Mouse (Mus musculus) frontal cortex, adult 2 months (tissue): ENCODE data around the gene Tldc2. TPM values are rescaled to one million over a fixed set of nuclear protein-coding genes. Genes with fewer than 3 reads are reported as not detected.
A peak's percentile ranks its signal among the peaks of the same experiment; 100 is the strongest.

Source experiments
- DNase-seq, 2 experiments: peaks; one replicate each; pipeline ENCODE4 v3.0.0; 2022; ENCODE audit warnings: low spot score in 1 of 2; ENCODE audit errors: extremely low spot score in 1 of 2
- polyA plus RNA-seq: library from polyadenylated mRNA; depleted of rRNA; stranded (reverse); fragments of >200 nt; gene quantifications from 2 replicates; pipeline ENCODE4 v1.2.3, GENCODE M21; 2012

Gene Tldc2
- polyA plus RNA-seq, 1 experiment = 0.30 TPM

DNA sequence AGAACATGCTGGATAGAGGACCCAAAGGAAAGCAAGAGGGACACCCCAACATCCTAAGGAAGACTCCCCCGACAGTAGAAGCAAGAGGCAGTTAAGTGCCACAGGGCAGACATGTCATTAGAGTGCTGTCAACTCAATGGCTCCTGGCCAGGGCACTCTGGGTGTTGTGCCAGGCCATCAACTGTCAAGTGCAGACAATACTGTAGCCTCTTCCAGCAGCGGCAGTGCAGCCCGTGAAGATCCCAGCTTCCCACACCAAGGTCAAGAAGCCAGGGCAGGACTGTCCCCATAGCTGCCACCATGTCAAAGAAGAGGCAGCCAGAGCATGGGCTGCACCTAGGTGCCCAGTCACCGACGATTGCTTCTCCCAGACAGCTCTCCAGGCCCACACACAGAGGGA lies 9.7 kb upstream of the Tldc2 start:
- DNase-seq = no peak

DNA sequence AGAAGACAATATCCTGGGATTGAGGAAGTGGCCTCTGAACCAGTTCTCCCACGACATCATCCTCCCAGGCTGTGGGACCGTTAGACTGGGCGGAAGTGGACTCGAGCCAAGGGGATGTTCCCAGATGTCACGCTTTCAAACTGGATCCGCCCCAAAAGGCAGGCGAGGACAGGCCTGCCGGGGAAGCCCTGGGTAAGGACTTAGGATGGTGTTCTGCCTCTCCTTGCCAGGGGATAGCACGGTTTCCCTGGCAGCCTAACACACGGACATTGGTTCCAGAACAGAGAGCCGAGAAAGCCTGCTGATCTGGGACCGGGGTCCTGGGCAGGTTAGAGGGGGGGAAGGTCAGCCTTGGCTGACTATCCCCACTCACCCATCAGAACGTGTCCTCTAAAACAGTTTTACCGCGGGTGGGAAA lies 9.2 kb upstream of the Tldc2 start:
- peak in 1 of 2 experiments; percentile 69 for DNase-seq

GRCm38 (mm10) chr2:157078059-157078792 lies 8.6 kb upstream of the Tldc2 start:
- DNase-seq = no peak

DNA sequence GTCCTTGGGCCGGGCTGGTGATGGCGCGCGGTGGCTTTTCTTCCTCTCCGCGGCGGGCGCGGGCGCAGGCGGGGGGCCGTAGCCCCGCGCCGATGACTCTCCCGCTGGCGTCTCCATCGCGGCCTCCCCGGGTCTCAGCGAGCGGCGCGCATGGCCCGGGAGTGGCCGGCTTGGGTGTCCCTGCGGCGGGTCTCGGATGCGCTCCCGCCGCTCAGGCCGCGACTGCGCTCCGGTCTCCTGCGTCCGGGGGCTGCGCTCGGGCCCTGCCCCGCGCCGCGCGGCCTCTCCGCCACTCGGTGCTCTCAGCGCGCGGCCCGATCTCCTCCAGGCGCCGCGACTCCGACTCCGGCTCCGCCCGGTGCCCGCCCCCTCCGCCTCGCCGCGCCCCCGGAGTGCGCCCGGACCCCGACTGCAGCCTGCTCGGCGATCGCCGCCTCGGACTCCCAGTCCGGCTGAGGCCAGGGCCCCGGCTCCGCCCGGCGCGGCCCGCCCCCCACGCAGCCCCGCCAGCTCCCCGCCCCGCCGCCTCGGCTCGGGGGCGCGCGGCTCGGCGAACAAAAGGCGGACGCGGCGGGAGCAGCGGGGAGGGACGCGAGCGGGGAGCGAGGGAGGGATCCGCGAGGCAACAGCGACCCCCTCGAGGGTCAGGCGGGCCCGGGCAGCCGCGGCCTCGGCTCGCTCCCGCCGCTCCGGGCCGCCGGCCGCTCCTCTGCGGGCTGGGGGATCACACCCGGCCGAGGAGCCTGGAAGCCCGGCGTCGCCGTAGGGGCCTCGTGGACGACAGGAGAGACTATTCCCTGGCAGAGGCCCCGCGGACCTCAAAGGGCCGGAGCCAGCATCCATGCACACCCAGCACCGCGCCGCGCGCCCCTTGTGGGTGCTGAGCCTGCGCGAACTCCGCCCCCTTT lies 7.8 kb upstream of the Tldc2 start, which contains the start of gene Soga1:
TSS of gene Soga1 (minus strand) at position 462 of the 908 bp plus-strand sequence.
- DNase-seq = peak in 1 of 2 experiments; percentile 75

DNA sequence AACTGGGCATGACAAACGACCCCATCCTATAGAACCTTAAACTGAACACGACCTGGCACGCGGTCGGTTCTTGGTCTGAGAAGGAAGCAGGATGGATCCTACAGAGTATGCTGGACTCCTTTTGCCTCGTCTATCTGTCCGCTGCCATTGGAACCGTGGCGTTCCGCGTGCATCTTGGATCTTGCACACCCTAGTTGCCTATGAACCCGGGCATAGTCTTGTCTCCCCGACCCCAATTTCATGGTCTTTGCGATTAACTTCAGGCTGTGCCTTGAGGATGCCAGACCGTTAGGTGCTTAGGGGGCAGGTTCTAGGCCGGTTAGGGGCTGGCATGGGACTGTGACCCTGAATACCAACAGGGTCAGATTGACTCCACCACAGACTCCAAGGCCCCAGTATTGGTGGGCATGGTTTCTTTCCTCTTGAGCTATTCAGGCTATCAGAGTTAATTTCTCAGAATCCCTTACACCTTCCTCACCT lies 7.1 kb upstream of the Tldc2 start:
- no peak for DNase-seq

- no peak for DNase-seq
These were observed 5.5 kb upstream of the Tldc2 start for GRCm38 (mm10) chr2:157081331-157081730.

DNA sequence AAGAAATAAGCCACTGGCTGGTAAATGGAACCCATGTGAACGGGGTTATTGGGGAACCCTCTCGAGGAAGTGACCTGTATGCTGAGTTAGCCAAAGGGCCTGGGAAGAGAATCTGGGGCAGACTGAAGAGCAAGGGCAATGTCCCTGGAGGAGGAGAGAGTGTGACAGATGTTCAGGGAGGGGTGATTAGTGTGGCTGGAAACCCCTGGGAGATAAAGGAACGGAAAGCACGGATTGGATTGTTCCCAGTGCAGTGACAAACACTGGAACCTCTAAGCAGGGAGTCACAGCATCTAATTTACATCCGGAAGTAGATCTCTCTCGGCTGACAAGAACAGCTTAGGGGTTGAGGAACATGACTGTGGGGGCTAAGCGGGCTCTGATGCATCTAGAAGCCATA lies 4.9 kb upstream of the Tldc2 start:
- DNase-seq = no peak

- no peak for DNase-seq
These were observed 1.8 kb upstream of the Tldc2 start for GRCm38 (mm10) chr2:157084831-157085585.

DNA sequence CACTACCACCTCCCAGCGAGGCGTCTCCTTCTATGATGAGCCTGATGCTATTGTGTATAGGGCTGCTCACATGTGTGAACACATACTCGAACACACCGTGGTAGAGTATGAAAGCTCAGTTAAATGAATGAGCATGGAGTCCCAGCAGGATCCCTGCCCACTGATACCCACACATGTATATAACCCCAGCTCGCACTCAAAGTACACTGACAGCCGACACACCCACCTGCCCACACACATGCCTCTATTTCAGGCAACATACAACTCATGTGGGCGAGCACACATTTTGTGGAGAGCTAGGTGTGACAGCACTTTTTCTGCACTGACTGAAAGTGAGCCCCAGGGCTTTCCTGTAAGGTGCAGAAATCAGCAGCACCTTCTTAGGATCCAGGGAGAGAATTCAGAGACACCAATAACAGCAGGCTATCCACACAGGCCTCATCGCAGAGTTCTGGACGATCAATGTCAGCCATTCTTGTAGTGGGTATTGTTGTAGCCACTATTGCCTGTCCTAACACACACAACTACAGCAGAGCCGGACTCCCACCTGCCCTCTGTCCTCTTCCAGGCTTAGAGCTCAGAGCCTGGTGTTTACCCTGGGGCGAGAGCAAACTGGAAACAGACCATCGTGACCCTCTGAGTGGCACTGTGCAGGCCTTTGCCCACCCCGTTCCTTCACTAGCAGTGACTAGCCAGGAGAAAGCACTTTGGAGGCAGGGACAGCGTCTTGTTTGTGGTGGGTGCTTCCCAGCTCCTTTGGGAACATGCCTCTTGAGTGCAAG lies 872 bp downstream of the Tldc2 start:
- DNase-seq = peak; percentile 80 to 81

GRCm38 (mm10) chr2:157092024-157092423 lies 5.2 kb downstream of the Tldc2 start:
- DNase-seq = no peak

- DNase-seq = peak in 1 of 2 experiments; percentile 81
These were observed 8.3 kb downstream of the Tldc2 start for GRCm38 (mm10) chr2:157095005-157095755.

- DNase-seq = no peak
These were observed 12.9 kb downstream of the Tldc2 start for GRCm38 (mm10) chr2:157099532-157100318.

DNA sequence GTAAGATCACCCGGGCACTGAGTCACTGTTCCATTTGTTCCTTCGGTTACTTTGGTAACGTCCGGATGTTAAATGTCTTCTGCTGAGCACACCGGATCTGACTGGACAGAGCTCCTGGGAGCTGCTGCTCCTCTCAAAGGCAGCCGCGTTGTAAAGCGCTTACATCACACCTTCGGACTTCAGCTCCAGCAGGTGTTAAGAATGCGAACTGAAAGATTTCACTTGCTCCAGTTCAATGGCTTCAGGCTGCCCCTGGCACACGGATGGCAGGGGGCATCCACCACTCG lies 13.4 kb downstream of the Tldc2 start:
- DNase-seq = no peak

GRCm38 (mm10) chr2:157101650-157102049 lies 14.8 kb downstream of the Tldc2 start:
- DNase-seq = no peak

- no peak for DNase-seq
These were observed 15.4 kb downstream of the Tldc2 start for GRCm38 (mm10) chr2:157102256-157102655.

- DNase-seq = no peak
These were observed 17.6 kb downstream of the Tldc2 start for GRCm38 (mm10) chr2:157104454-157104853.

GRCm38 (mm10) chr2:157108236-157108635 lies 21.4 kb downstream of the Tldc2 start:
- DNase-seq = no peak

DNA sequence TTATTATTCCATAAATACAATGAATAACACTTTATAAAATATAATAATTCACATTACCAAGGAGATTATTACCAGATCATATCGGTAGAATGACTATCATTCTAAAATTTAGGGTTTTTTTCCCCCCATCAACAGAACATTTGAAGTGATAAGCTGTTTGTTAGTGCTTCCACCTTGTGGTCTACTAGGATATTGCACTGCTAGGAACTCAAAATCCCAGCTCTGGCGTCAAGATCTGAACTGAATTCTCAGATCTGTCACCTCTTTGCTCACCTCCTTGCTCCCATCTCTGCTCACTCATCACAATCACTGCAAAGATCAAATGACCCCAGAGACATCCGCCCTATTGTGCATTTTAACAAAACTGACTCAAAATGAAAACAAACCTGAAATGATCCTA lies 30.1 kb downstream of the Tldc2 start:
- DNase-seq = peak in 1 of 2 experiments; percentile 49

DNA sequence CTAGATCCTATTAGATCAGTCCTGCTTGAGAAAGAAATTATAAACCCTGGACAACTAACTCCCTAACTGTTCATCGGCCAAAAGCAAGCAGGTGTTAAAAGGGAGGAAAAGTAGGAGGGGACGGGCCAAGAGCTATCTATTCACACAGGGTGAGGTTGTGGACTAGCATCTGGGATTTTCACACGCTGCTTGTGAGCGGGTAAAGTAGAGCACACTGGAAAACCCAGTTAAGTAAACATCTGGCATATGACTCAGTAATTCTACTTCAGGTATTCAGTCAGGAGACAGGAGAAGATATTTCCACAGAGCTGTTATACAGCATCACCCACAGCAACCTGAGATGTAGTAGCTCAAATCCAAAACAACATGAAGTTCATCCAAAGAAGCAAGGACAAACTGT lies 31.7 kb downstream of the Tldc2 start:
- DNase-seq = no peak
